Mouse (Mus musculus): Measurements from ENCODE around the gene Ankk1. TPM values are rescaled to one million over a fixed set of nuclear protein-coding genes. Genes with fewer than 3 reads are reported as not detected.

Ankk1 gene
- polyA plus RNA-seq, 1 experiment from 2014 or later: not detected

- H3K27me3 ChIP-seq (ENCODE audit: insufficient read depth, poor library complexity, severe bottlenecking): no peaks in the 10 kb centered on the region
- no peaks in the 10 kb centered on the region for H3K36me3 ChIP-seq
- H3K4me1 ChIP-seq (replicated peaks): no peaks in the 10 kb centered on the region
- DNase-seq (ENCODE audit: low spot score): no peak
- H3K9me3 ChIP-seq: no peaks in the 10 kb centered on the region
- no peak overlapping the region for H3K4me3 ChIP-seq
- no peak overlapping the region for H3K27ac ChIP-seq
These were observed 30.8 kb downstream of the Ankk1 start for GRCm38 (mm10) chr9:49396006-49396405.

DNA sequence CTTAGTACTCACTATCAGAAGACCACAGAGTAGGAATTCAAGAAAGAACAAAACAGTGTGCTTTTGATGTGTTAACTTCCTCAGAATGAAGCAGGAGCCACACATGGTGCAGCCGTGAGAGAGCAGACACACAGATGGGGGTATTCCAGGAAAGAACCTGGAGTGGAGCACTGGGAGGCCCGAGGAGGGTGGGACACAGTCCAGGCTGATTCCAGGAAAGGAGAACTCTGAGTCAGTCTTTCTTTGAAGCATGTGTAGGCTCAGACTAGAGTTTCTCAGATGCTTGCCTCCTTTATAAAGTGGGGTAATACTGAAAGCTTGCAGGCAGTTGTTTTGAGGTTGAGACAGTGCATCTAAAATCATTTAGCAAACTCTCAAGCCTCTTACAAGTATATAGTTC is 34.6 kb downstream of the Ankk1 start:
- H3K4me3 ChIP-seq: no peak overlapping the region
- no peaks in the 10 kb centered on the region for H3K4me1 ChIP-seq (replicated peaks)
- no peaks in the 10 kb centered on the region for H3K9me3 ChIP-seq
- WGBS: 66% methylated on average over 2 of the region's 2 CpGs
- no peak overlapping the region for H3K27ac ChIP-seq
- H3K36me3 ChIP-seq: no peaks in the 10 kb centered on the region
- 0 out of 2 replicates have a peak, but pooled peaks cover 2% of the 10 kb centered on the region for H3K27me3 ChIP-seq (ENCODE audit: insufficient read depth, poor library complexity, severe bottlenecking)
- DNase-seq (ENCODE audit: low spot score): no peak

DNA sequence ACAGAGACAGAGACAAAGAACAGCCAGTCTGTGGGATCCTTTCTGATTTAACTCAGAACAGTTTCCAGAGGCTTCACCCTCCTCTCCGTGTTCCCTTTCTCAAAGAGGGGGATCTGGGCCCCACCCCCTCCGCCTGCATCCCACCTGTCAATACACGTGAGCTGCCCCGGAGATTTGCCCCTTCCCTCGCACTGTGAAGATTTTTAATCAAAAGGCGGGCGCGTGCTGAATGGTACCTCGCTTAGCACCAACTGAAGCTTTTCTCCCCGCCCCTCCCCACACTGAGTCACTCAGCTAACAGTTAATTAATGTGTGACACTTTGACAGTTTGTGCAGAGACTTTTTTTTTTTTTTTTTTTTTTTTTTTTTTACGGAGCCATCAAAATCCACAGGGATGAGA is 40.7 kb downstream of the Ankk1 start:
- Histone ChIP-seq H3K36me3 (no peaks in the 10 kb centered on the region), H3K27ac (no peak overlapping the region), H3K4me1 (replicated peaks) (peaks cover 16% of the 10 kb centered on the region), H3K9me3 (no peaks in the 10 kb centered on the region), H3K27me3 (ENCODE audit: insufficient read depth, poor library complexity, severe bottlenecking) (0 out of 2 replicates have a peak, but pooled peaks cover 6% of the 10 kb centered on the region), H3K4me3 (no peak overlapping the region)
- no peak for DNase-seq (ENCODE audit: low spot score)
- 41% methylated on average over 11 of the region's 11 CpGs for WGBS

GRCm38 (mm10) chr9:49385301-49385700 is 41.5 kb downstream of the Ankk1 start:
- Histone ChIP-seq H3K36me3 (no peaks in the 10 kb centered on the region), H3K27me3 (ENCODE audit: insufficient read depth, poor library complexity, severe bottlenecking) (0 out of 2 replicates have a peak, but pooled peaks cover 6% of the 10 kb centered on the region), H3K4me3 (no peak overlapping the region), H3K27ac (no peak overlapping the region), H3K4me1 (replicated peaks) (peaks cover 16% of the 10 kb centered on the region), H3K9me3 (no peaks in the 10 kb centered on the region)
- DNase-seq (ENCODE audit: low spot score): no peak
- 58% methylated on average over 7 of the region's 7 CpGs for WGBS

- no peak overlapping the region for H3K27ac ChIP-seq
- no peaks in the 10 kb centered on the region for H3K9me3 ChIP-seq
- 0 out of 2 replicates have a peak, but pooled peaks cover 6% of the 10 kb centered on the region for H3K27me3 ChIP-seq (ENCODE audit: insufficient read depth, poor library complexity, severe bottlenecking)
- H3K4me3 ChIP-seq: no peak overlapping the region
- no peaks in the 10 kb centered on the region for H3K36me3 ChIP-seq
- H3K4me1 ChIP-seq (replicated peaks): peaks cover 16% of the 10 kb centered on the region
- WGBS: 90% methylated on average over 6 of the region's 6 CpGs
- DNase-seq (ENCODE audit: low spot score): no peak
These were observed 42.0 kb downstream of the Ankk1 start for GRCm38 (mm10) chr9:49384855-49385254.

- Histone ChIP-seq H3K4me1 (replicated peaks) (peaks cover 16% of the 10 kb centered on the region), H3K36me3 (no peaks in the 10 kb centered on the region), H3K27ac (no peak overlapping the region), H3K4me3 (no peak overlapping the region), H3K9me3 (no peaks in the 10 kb centered on the region), H3K27me3 (ENCODE audit: insufficient read depth, poor library complexity, severe bottlenecking) (0 out of 2 replicates have a peak, but pooled peaks cover 6% of the 10 kb centered on the region)
- 35% methylated on average over 3 of the region's 3 CpGs for WGBS
- DNase-seq (ENCODE audit: low spot score): no peak
These were observed 42.8 kb downstream of the Ankk1 start for GRCm38 (mm10) chr9:49384041-49384440.

- Histone ChIP-seq H3K9me3 (no peaks in the 10 kb centered on the region), H3K27me3 (ENCODE audit: insufficient read depth, poor library complexity, severe bottlenecking) (no peaks in the 10 kb centered on the region), H3K27ac (no peak overlapping the region), H3K36me3 (no peaks in the 10 kb centered on the region), H3K4me3 (no peak overlapping the region), H3K4me1 (replicated peaks) (peaks cover 7% of the 10 kb centered on the region)
- 94% methylated on average over 4 of the region's 4 CpGs for WGBS
- DNase-seq (ENCODE audit: low spot score): no peak
These were observed 46.9 kb downstream of the Ankk1 start for GRCm38 (mm10) chr9:49379962-49380361.

DNA sequence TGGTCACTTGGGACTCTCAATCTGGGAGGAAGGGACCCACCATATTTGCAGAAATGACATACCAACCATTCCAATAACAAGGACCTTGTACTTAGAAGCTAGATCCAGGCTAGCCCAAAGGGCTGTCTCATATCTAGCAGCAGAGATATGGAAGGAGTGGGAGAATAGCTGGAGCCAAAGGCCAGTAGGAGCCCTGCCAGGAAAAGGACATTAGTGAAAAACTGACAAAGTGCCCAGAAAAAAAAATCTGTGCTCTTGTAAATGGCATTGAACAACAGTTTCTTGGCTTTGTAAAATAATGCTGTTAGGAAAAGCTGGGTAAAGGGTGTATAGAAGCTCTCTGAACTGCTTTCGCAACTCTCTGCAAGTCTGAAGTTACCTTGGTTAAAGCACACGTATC is 52.9 kb downstream of the Ankk1 start:
- H3K9me3 ChIP-seq: no peaks in the 10 kb centered on the region
- no peaks in the 10 kb centered on the region for H3K4me1 ChIP-seq (replicated peaks)
- H3K4me3 ChIP-seq: no peak overlapping the region
- 90% methylated on average over 2 of the region's 2 CpGs for WGBS
- H3K27ac ChIP-seq: no peak overlapping the region
- no peak for DNase-seq (ENCODE audit: low spot score)
- H3K27me3 ChIP-seq (ENCODE audit: insufficient read depth, poor library complexity, severe bottlenecking): no peaks in the 10 kb centered on the region
- H3K36me3 ChIP-seq: no peaks in the 10 kb centered on the region

GRCm38 (mm10) chr9:49365763-49366162 is 61.1 kb downstream of the Ankk1 start:
- Histone ChIP-seq H3K27ac (no peak overlapping the region), H3K9me3 (no peaks in the 10 kb centered on the region), H3K4me1 (replicated peaks) (peaks cover 14% of the 10 kb centered on the region; the same call in 1 of the 2 replicates), H3K36me3 (no peaks in the 10 kb centered on the region), H3K27me3 (ENCODE audit: insufficient read depth, poor library complexity, severe bottlenecking) (no peaks in the 10 kb centered on the region), H3K4me3 (no peak overlapping the region)
- DNase-seq (ENCODE audit: low spot score): peak; percentile 29
- WGBS: 22% methylated on average over 5 of the region's 5 CpGs

Other genes with a start within 250 kb of the Ankk1 start
- gene Gm4894, start 176.5 kb downstream of the Ankk1 start, polyA plus RNA-seq (2016; fragmentation: Nextera tagmentation; extraction: Ambion mirVana): not detected in 2 replicates
- gene Drd2, start 86.4 kb downstream of the Ankk1 start, polyA plus RNA-seq (2016; fragmentation: Nextera tagmentation; extraction: Ambion mirVana): 1.2 and 1.3 TPM in 2 replicates
- gene Ttc12, start 59.2 kb upstream of the Ankk1 start, polyA plus RNA-seq (2016; fragmentation: Nextera tagmentation; extraction: Ambion mirVana): 1.9 and 2.7 TPM in 2 replicates